Mouse (Mus musculus) mouse embryonic stem cell (cell line): ENCODE measurements around the gene Zcchc7.
"Not testable (repeated sequence)": the region's sequence is repeated elsewhere in the genome, so short reads cannot be mapped to it uniquely, and the experiment has no call there.

ENCODE experiments used
- in situ Hi-C, 2 experiments: fragments of 300-500 bp; cut with MboI; formaldehyde crosslinking; loops; 1 replicate in 1 of 2; 3 replicates in 1 of 2; pipeline ENCODE4 v1.14.3; 2019 to 2020; ENCODE audit warnings: low sequenced_read_pairs in 2 of 2, low pct_unique_long_range_greater_than_20kb in 1 of 2, mixed read lengths in 1 of 2; ENCODE audit not compliant: unreplicated experiment in 1 of 2

Zcchc7 gene

DNA sequence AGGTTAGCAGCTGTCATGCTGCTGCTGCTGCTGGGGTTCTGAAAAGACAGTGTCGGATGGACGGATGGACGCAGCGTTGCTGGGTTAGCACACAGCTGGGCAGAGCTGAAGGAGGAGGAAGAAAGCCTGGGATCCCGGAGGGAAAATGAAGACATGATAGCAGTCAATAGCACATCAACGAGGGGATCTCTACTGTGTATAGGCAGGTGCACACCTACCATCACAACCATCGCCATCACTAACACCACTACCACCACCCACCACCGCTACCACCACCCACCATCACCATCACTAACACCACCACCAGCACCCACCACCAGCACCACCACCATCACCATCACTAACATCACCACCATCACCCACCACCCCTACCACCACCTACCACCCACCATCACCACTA is 35.6 kb upstream of the Zcchc7 start:
- in situ Hi-C loops: loop anchor here in 1 of 2 experiments (25.0 kb wide), 1 partner anchor 1617 kb away; the partner anchor contains the start of gene Foxe1

DNA sequence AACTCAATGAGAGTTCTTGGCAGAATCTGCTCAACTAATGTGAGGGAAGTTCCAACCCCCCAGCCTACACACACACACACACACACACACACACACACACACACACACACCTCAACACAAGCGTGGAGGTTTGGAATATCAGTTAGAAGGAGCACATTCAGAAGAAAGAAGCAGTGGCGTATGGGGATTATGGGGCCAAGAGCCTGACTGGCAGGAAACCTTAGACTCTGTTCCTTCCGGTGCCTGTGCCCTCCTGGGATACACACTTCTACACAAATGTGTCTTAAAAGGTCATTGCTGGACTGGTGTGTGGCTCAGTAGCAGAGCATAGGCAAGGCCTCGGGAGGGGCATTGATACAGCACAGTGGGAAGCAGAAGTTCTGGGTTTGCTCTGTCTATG is 34.4 kb upstream of the Zcchc7 start:
- in situ Hi-C loops: loop anchor here in 1 of 2 experiments (25.0 kb wide), 1 partner anchor 1616 kb away; the partner anchor contains the start of gene Foxe1

DNA sequence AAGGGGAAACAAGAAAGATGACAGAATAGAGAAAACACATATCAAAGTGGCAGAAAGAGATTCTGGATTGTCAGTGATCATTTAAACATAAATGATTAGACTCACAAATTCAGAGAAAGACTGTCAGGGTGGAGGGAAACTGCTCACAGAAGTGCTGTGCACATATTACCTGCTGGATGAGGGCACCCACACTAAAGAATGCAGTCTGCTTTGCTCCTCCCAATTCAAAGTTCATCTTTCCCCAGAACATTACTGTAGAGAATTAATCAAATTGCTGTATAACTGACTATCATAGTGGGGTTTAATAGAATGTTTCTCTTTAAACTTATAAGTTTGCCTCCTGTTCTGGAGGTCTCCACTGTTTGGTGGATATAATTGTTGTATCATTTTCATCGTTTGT is 15.2 kb upstream of the Zcchc7 start:
- in situ Hi-C loops: no loop called here

DNA sequence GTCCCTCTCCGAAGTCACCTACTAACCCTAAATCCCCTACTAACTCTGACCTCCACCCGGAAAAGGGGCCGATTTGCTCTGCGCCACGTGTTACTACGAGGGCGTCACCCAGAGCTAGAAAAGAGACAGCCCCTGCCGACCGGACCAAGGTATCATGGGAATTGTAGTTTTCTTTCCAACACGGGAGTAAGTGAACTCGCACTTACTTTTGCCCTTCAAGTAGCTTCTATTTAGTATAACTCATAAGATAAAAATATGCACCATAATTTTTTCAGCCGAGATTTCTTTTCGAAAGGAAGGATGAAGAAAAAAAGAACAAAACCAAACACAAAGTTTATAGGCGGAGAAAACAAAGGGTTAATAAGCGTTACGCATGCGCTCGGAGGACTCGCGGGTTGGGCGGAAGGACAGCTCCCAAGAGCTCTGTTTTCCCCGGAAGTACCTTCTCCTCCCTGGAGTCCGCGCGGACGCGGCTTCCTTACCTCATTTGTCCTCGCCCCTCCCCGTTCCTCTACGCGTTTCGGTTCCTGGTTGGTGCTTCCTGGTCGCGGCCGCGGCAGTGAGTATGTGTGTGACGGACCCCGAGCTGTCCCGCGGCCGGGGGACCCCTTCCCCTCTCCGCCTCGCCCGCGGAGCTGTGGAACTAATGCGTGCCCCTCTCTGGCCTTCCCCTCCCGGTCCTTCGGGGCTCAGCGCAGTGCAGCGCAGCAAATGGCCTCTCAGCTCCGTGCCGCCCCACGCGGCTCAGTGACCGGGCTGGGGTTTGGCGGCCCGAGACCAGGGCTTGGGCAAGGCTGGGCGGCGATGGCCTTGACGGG is 666 bp downstream of the Zcchc7 start:
- in situ Hi-C loops: no loop called here

DNA sequence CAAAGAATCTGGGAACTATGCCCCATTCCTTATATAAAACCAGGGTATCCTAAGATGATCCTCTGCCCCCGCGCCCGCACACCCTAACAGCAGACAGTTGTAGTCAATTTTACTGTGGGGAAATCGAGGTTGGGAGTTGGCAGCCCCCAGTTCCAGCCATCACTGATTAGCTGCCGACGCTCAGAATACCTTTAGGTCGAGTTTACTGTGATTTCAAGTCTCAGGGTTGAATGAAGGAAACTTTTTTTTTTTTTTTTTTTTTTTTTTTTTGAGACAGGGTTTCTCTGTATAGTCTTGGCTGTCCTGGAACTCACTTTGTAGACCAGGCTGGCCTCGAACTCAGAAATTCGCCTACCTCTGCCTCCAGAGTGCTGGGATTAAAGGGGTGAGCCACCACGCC is 1.5 kb downstream of the Zcchc7 start:
- in situ Hi-C loops: not testable (repeated sequence)

DNA sequence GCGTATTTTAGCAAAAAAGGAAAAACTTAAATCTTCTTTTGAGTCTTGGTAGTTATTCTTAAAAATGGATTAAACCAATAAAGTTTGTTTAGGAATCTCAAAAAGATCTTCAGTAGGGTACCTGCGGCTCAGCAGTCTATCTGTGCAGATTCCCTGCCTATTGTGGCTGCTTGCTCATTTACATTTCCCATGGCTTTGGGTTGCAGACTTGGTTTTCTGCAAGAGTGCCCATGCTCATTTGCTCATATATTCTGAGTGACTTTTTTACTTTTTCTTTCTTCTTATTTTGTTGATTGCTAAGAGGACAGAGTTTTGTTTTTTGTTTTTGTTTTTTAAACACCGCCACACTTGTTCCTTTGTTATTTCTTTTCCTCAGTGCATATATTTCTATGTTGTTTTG is 19.2 kb downstream of the Zcchc7 start:
- in situ Hi-C loops: no loop called here

DNA sequence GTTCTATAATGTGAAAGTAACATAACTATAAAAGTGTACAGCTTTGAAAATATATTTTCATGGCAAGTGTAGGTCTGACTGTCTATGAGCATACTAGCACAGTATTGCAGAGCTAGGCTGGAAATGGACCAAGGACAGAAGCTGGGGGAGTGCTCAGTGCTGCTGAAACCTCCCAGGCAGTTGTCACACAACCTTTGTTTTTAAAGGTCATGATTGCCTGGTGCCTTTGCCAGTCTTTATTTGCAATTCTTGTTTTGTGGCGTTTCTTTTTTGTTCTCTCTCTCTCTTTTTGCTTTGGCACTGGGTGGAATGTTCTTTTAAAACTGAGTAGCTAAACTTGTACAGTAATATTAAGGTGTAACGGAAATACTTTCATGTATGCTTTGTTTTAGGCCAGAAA is 21.0 kb downstream of the Zcchc7 start:
- in situ Hi-C loops: no loop called here

DNA sequence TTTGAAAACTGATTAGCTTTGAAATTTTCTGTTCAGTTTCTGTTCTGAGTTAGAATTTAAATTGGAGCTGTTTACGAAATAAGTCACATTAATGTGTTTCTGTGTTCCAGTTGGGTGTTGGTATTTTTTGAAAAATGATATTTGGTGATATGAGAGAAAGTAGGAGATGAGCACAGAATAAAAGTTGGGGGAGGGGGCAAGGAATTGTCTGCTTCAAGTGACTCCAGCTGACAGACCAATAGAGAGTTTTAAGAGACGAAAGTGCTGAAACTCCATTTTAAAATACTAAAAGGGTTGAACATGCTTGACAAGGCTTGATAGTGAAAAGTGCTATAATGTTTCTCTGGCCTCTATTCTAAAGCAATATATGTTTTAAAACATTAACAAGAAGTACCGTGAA is 21.4 kb downstream of the Zcchc7 start:
- in situ Hi-C loops: no loop called here

DNA sequence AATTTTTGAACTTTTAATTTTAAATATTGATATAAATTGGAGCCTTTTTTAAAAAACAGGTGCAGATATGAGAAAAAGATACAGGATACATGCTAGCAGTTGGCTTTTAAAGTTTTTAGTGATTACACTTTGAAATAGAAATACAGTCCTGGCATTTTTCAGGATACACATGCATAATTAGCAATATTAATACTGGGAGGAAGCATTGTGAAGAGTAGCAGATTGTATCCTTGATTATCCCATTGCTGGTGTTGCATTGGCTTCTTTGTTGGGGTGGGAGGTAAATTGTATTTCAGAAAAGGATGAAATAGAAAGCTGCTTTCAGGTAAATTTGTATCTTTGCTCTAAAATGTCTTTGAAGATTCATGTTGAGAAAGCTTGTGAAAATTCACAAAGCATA is 22.0 kb downstream of the Zcchc7 start:
- in situ Hi-C loops: no loop called here

DNA sequence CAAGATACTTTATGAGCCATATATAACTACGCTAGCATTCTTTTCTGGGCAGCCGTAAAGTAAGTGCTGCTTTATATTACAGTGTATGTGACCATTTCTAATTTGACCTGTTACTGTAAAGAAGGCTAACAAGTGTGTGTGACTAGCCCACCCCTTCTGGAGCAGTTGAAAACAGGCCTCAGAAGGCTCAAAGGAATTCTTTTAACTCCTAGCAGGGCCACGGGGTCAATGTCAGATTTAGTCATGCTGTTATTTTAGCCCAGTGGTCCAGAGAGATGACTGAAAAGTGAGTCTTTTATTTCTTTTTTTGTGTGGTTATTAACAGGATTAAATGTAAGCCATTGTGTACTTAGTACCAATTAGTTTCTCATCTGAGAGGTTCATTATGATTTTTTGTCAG is 22.6 kb downstream of the Zcchc7 start:
- in situ Hi-C loops: no loop called here

DNA sequence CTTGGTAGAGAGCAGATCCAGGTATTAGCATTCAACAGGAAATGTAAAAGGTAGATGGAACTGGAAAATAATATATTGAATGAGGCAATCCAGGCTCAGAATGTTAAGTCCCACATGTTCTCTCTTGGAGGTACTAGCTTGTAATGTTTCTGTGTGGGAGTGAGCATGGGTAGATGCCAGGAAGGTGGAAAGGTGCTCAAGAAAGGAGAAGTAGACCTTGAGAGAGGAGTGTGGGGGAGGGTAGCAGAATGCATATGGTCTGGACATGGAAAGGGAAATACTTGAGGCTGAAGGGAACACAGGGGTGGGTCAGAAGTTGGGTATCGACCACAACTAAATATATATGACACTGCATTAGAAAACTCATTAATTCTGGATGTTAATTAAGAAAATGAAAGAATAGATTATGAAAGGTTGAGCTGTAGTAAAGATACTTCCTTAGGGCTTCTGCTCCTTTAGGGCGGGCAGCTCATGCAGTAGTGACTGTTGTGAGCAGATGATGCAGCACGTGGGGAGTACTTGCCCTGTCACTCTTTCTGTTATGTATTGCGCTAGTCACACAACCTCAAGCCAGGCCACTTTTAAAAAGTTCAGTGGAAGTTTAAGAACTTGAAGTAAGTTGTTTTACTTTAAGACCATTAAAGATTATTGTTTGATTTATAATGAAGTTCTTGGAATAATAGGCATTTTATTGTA is 24.9 kb downstream of the Zcchc7 start:
- in situ Hi-C loops: no loop called here

DNA sequence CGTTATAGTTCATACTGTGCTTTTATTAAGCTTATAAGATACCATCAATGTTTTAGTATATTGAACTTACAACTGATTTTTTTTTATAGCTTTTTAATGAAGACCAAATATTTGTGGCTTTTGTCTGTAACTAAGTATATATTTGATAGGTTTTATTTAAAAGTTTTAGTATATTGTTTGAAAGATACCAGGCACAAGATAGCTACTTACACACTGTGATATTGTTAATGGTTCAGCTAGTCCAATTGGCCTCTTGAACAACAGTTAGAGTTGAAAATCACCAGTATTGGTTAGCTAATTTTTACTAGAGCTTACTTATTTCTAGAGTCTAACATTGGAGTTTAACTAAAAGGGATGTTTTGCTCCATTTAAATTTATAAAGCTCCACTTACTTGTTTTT is 25.8 kb downstream of the Zcchc7 start:
- in situ Hi-C loops: no loop called here

DNA sequence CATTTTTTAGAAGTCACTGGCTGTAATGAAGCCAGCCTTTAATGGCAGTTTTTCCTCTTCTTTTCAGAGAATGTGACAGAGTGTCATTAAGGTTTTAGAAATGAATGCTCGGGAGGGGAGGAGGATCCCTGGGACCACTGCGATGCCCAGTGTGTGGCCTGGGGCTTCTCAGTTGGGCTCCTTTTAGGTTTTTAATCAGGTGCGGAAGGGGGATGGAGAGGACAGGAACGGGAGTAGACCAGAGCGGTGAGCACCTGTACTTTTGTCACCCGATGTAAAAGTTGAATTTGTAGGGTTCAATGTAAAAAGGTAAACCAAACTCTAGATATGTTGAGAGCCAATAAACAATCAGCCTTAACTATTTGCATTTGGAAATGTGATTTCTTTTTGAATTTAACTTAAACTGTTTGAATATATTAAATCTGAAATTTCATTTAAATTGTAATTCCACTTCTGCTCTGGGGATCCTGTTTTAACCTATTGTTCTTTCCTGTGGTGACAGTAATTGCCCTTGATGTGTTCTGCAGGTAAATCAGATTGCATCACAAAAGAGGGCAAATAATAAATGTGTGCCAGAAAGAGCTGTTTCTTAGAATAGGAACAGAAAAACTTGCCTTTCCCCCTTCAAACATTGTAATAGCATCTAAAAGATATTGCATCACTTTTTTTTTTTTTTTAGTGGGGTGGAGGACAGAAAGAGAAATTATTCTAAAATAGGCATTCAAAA is 28.1 kb downstream of the Zcchc7 start:
- in situ Hi-C loops: no loop called here

DNA sequence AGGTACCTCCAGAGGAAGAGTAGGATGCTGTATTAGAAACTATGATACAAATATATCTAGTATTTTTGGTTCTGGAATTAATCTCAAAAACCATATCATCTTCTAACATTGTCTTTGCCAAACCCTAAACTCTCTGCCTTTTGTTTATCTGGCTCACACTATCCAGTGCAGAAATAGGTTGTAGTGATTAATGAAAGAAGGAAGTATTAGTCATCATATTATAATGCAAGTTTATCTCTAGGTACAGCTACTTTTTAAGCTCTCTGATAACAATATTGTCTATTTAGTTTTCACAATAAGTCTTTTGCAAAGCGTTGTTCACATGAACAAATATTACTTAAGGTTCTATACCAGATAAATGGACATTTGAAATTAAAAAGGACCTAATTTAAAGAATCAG is 57.2 kb downstream of the Zcchc7 start:
- in situ Hi-C loops: no loop called here

DNA sequence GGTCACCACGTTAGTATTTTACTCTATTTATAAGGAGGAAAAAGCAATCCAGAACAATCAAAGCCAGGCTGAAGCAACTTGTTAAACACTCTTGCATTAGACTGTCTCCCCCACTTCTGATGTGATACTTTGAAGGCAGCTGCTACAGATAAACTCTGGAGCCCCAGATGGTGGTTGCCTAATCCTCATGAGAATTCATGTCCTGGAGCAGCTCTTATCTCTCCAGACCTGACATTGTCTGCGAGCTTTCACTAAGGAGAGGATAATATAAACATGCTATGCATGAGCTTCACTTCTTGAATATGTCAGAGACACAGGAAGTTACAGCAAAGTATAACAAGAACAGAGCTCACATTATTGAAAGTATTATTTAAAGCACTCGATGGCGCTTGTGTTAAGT is 58.1 kb downstream of the Zcchc7 start:
- in situ Hi-C loops: no loop called here

DNA sequence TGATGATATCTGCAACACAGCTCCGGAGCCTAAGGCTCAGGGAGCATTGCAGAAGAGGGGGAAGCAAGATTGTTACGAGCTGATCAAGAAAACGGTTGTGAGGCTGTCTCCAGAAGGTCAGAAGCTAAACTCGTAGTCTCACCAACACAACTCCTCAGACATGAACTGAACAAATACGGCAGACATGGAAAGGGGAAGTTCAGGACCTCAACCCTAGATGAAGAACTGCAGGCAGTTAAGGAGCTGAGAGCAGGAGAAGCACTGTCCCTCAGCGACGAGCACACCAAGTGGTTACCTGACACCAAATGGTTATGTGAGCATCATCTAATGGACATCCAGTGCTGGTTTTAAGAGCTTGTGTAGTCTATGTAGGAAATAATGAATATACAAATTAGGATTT is 60.9 kb downstream of the Zcchc7 start:
- in situ Hi-C loops: no loop called here

DNA sequence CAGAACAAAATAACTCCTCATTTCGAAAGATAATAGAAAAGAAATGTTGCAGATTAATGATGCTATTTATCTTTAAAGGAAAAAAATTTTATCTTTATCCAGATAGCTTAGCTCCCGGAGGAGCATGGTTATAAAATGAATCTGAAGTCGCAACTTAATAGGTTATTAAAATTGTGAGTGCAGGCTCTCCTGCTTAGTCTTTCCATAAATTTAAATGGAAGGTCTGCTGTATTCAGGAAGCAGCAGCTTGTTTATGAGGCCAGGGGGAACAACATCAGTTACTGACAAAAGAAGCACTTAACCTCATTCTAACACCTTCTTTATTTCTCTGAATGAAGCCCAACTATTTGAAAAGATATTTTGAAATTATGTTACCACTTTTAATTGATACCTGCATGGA is 74.9 kb downstream of the Zcchc7 start:
- in situ Hi-C loops: no loop called here

DNA sequence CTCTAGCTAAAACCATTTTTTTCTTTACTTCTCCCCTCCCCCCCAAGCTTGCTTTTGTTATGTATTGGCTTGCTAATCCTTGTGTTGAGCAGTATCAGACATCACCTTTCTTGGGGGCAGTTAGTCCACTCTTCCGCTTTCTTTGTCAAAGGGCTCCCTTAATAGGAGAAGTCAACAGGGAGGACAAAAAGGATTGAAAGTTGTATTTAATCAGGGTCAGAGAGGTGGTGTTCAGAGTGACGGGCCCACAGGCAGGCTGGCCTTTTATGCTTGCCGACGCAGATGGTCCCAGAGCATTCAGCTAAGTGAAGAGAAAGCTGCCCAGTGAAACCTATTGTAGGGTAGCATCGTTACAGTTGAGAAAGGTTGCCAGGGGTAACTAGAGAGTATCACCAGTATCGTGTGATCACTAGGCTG is 96.2 kb downstream of the Zcchc7 start:
- in situ Hi-C loops: no loop called here

DNA sequence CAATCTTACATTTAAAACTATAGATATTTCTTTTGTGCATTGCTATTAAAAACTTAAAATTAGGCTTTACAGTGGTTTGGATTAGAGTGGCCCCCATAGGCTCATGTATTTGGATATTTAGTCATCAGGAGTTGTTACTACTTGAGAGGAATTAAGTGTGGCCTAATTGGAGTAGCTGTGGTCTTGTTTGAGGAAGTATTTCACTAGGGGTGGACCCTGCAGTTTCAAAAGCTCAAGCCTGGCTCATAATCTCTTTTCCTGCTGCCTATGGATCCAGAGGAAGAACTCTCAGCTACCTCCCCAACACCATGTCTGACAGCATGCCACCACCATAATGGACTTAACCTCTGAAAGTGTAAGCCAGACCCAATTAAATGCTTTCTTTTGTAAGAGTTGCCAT is 115.9 kb downstream of the Zcchc7 start:
- in situ Hi-C loops: no loop called here
